Mouse (Mus musculus): ENCODE measurements around the gene Cul3.

DNA sequence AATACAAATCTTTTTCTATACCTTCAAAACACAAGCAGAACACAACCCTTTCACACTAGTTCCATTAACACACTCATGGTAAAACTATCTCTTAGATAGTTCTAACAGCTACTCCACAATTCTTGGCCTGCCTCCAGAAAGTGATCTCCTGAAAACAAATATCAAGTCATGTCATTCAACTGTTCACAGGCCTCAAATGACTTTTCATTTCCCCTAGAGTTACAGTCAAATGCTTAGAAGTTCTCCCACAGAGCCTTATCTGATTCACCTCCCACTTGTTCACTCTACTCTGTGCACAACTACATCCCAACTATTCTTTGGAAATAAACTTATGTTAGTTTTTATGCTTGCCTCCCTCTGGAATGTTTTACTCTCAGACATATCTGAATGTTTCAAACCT is 15.9 kb downstream of the Cul3 start:
- TF ChIP-seq POLR2A (IDR thresholded peaks at IDR 0.05; ENCODE audit: extremely low read depth, insufficient read depth, low read length) (no peak), CTCF (IDR thresholded peaks at IDR 0.05; ENCODE audit: low read depth, low read length) (no peak)

Measured in liver, adult 2 months (tissue).